Mouse (Mus musculus): ENCODE data around the gene Il1rapl2.

GRCm38 (mm10) chrX:138478488-138478887, 908.1 kb downstream of the Il1rapl2 start:
- TF ChIP-seq MAFK (IDR thresholded peaks at IDR 0.05; ENCODE audit: insufficient read depth, low read depth, low read length) (no peak), ZNF384 (IDR thresholded peaks at IDR 0.05; ENCODE audit: low read depth, low read length) (no peak)

All from ES-E14 (cell line).